Mouse (Mus musculus): ENCODE results near the gene Ubxn6. TPM values are rescaled to one million over a fixed set of nuclear protein-coding genes. Genes with fewer than 3 reads are reported as not detected.

Ubxn6 gene
- 62.5 TPM for polyA plus RNA-seq (2014; fragmentation: Illumina TruSeq; extraction: RNeasy Lipid Tissue Mini Kit (QIAGEN cat#74804); ENCODE audit: low read depth, low replicate concordance)

GRCm38 (mm10) chr17:56074827-56075208, at the start of gene Ubxn6:
Ubxn6 (minus strand) TSS chr17:56075028.

GRCm38 (mm10) chr17:56121826-56122225, 47.0 kb upstream of the Ubxn6 start, which contains the start of gene Lrg1:
Lrg1 (minus strand) TSS chr17:56122001.

GRCm38 (mm10) chr17:56117251-56117710, 42.5 kb upstream of the Ubxn6 start, which contains the start of gene Plin5:
Plin5 (minus strand) TSS chr17:56117596.

GRCm38 (mm10) chr17:56109219-56110051, 34.6 kb upstream of the Ubxn6 start, which contains the start of gene Plin4:
Plin4 (minus strand) TSS chr17:56109803.

GRCm38 (mm10) chr17:56078880-56079795, 4.3 kb upstream of the Ubxn6 start, which contains the start of gene Hdgfl2:
Hdgfl2 (plus strand) TSS chr17:56079634.

GRCm38 (mm10) chr17:56040030-56040856, 34.6 kb downstream of the Ubxn6 start, which contains the start of gene Chaf1a:
Chaf1a (plus strand) TSS chr17:56040439.

GRCm38 (mm10) chr17:56036176-56036900, 38.5 kb downstream of the Ubxn6 start, which contains the start of gene Sh3gl1:
Sh3gl1 (minus strand) TSS chr17:56036635.

Other genes starting within 250 kb of the Ubxn6 start
- gene Zfp119a, start 196.1 kb downstream of the Ubxn6 start, polyA plus RNA-seq (2014; fragmentation: Illumina TruSeq; extraction: RNeasy Lipid Tissue Mini Kit (QIAGEN cat#74804); ENCODE audit: low read depth, low replicate concordance), result 4.1 TPM
- gene Zfp959, start 182.9 kb downstream of the Ubxn6 start, polyA plus RNA-seq (2014; fragmentation: Illumina TruSeq; extraction: RNeasy Lipid Tissue Mini Kit (QIAGEN cat#74804); ENCODE audit: low read depth, low replicate concordance), result 5.3 TPM
- 3.5 TPM for gene Zfp119b, start 125.5 kb downstream of the Ubxn6 start, polyA plus RNA-seq (2014; fragmentation: Illumina TruSeq; extraction: RNeasy Lipid Tissue Mini Kit (QIAGEN cat#74804); ENCODE audit: low read depth, low replicate concordance)
- 0.68 TPM for gene Ebi3, start 122.4 kb downstream of the Ubxn6 start, polyA plus RNA-seq (2014; fragmentation: Illumina TruSeq; extraction: RNeasy Lipid Tissue Mini Kit (QIAGEN cat#74804); ENCODE audit: low read depth, low replicate concordance)
- 7.9 TPM for gene Yju2, start 115.9 kb downstream of the Ubxn6 start, polyA plus RNA-seq (2014; fragmentation: Illumina TruSeq; extraction: RNeasy Lipid Tissue Mini Kit (QIAGEN cat#74804); ENCODE audit: low read depth, low replicate concordance)
- 1.4 TPM for gene Shd, start 104.6 kb downstream of the Ubxn6 start, polyA plus RNA-seq (2014; fragmentation: Illumina TruSeq; extraction: RNeasy Lipid Tissue Mini Kit (QIAGEN cat#74804); ENCODE audit: low read depth, low replicate concordance)
- not detected for gene Fsd1, start 88.5 kb downstream of the Ubxn6 start, polyA plus RNA-seq (2014; fragmentation: Illumina TruSeq; extraction: RNeasy Lipid Tissue Mini Kit (QIAGEN cat#74804); ENCODE audit: low read depth, low replicate concordance)
- 21.5 TPM for gene Stap2, start 69.4 kb downstream of the Ubxn6 start, polyA plus RNA-seq (2014; fragmentation: Illumina TruSeq; extraction: RNeasy Lipid Tissue Mini Kit (QIAGEN cat#74804); ENCODE audit: low read depth, low replicate concordance)
- gene Mpnd, start 69.3 kb downstream of the Ubxn6 start, polyA plus RNA-seq (2014; fragmentation: Illumina TruSeq; extraction: RNeasy Lipid Tissue Mini Kit (QIAGEN cat#74804); ENCODE audit: low read depth, low replicate concordance), result 61.8 TPM
- gene Sh3gl1, start 38.4 kb downstream of the Ubxn6 start, polyA plus RNA-seq (2014; fragmentation: Illumina TruSeq; extraction: RNeasy Lipid Tissue Mini Kit (QIAGEN cat#74804); ENCODE audit: low read depth, low replicate concordance), result 17.7 TPM
- 0.94 TPM for gene Chaf1a, start 34.6 kb downstream of the Ubxn6 start, polyA plus RNA-seq (2014; fragmentation: Illumina TruSeq; extraction: RNeasy Lipid Tissue Mini Kit (QIAGEN cat#74804); ENCODE audit: low read depth, low replicate concordance)
- gene Hdgfl2, start 4.6 kb upstream of the Ubxn6 start, polyA plus RNA-seq (2014; fragmentation: Illumina TruSeq; extraction: RNeasy Lipid Tissue Mini Kit (QIAGEN cat#74804); ENCODE audit: low read depth, low replicate concordance), result 54.3 TPM
- 155 TPM for gene Plin4, start 34.8 kb upstream of the Ubxn6 start, polyA plus RNA-seq (2014; fragmentation: Illumina TruSeq; extraction: RNeasy Lipid Tissue Mini Kit (QIAGEN cat#74804); ENCODE audit: low read depth, low replicate concordance)
- gene Plin5, start 42.6 kb upstream of the Ubxn6 start, polyA plus RNA-seq (2014; fragmentation: Illumina TruSeq; extraction: RNeasy Lipid Tissue Mini Kit (QIAGEN cat#74804); ENCODE audit: low read depth, low replicate concordance), result 129 TPM
- gene Lrg1, start 47.0 kb upstream of the Ubxn6 start, polyA plus RNA-seq (2014; fragmentation: Illumina TruSeq; extraction: RNeasy Lipid Tissue Mini Kit (QIAGEN cat#74804); ENCODE audit: low read depth, low replicate concordance), result 41.9 TPM
- 5.3 TPM for gene Sema6b, start 65.3 kb upstream of the Ubxn6 start, polyA plus RNA-seq (2014; fragmentation: Illumina TruSeq; extraction: RNeasy Lipid Tissue Mini Kit (QIAGEN cat#74804); ENCODE audit: low read depth, low replicate concordance)
- 1.0 TPM for gene Tnfaip8l1, start 87.4 kb upstream of the Ubxn6 start, polyA plus RNA-seq (2014; fragmentation: Illumina TruSeq; extraction: RNeasy Lipid Tissue Mini Kit (QIAGEN cat#74804); ENCODE audit: low read depth, low replicate concordance)
- 29.3 TPM for gene Mydgf, start 108.9 kb upstream of the Ubxn6 start, polyA plus RNA-seq (2014; fragmentation: Illumina TruSeq; extraction: RNeasy Lipid Tissue Mini Kit (QIAGEN cat#74804); ENCODE audit: low read depth, low replicate concordance)
- 33.3 TPM for gene Dpp9, start 143.9 kb upstream of the Ubxn6 start, polyA plus RNA-seq (2014; fragmentation: Illumina TruSeq; extraction: RNeasy Lipid Tissue Mini Kit (QIAGEN cat#74804); ENCODE audit: low read depth, low replicate concordance)
- 87.5 TPM for gene Fem1a, start 181.8 kb upstream of the Ubxn6 start, polyA plus RNA-seq (2014; fragmentation: Illumina TruSeq; extraction: RNeasy Lipid Tissue Mini Kit (QIAGEN cat#74804); ENCODE audit: low read depth, low replicate concordance)
- gene Ticam1, start 201.8 kb upstream of the Ubxn6 start, polyA plus RNA-seq (2014; fragmentation: Illumina TruSeq; extraction: RNeasy Lipid Tissue Mini Kit (QIAGEN cat#74804); ENCODE audit: low read depth, low replicate concordance), result 6.8 TPM
- 98.2 TPM for gene Plin3, start 217.8 kb upstream of the Ubxn6 start, polyA plus RNA-seq (2014; fragmentation: Illumina TruSeq; extraction: RNeasy Lipid Tissue Mini Kit (QIAGEN cat#74804); ENCODE audit: low read depth, low replicate concordance)
- gene Arrdc5, start 225.3 kb upstream of the Ubxn6 start, polyA plus RNA-seq (2014; fragmentation: Illumina TruSeq; extraction: RNeasy Lipid Tissue Mini Kit (QIAGEN cat#74804); ENCODE audit: low read depth, low replicate concordance), result not detected
- gene Uhrf1, start 228.3 kb upstream of the Ubxn6 start, polyA plus RNA-seq (2014; fragmentation: Illumina TruSeq; extraction: RNeasy Lipid Tissue Mini Kit (QIAGEN cat#74804); ENCODE audit: low read depth, low replicate concordance), result 0.84 TPM

All from heart, adult 10 weeks (tissue).